Mouse (Mus musculus): ENCODE measurements around the gene Tmprss6. TPM values are rescaled to one million over a fixed set of nuclear protein-coding genes. Genes with fewer than 3 reads are reported as not detected.

Tmprss6 gene
- 1 to 10 TPM in 1 of 2 experiments, under 1 TPM in 1; 0.10 to 1.0 TPM for total RNA-seq (2021)

DNA sequence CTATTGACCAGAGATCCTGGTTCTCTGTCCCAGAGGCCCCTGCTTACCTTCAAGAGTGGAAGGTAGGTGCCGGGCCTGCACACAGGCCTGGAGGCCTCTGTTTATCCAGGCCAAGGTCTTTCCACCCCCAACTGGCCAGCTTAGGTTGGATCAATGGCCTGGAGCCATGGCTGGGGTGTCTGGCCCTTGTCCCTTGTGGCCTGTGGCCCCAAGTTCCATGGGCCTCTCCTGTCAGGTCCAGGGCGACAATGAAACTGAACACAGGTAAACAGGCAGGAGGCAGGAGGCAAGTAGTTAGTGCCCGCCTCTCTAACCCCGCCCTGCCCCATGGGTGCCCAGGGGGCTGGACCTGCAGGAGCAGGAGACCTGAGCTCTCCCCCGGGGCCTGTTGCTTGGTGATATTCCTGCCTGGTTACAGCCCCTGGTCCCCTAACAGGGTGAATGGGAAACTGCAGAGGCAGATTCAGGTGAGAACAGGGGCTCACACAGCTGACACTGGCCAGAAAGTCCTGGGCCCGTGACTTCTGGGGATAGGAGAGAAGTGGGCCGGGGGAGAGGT is at the start of gene Tmprss6:
Tmprss6 (minus strand) TSS at position 256 of the 559 bp plus-strand sequence.
- DNase-seq (ENCODE audit: low spot score in 2 of 2) = no peak
- intact Hi-C loops (cut with DNase I) = no loop called here

DNA sequence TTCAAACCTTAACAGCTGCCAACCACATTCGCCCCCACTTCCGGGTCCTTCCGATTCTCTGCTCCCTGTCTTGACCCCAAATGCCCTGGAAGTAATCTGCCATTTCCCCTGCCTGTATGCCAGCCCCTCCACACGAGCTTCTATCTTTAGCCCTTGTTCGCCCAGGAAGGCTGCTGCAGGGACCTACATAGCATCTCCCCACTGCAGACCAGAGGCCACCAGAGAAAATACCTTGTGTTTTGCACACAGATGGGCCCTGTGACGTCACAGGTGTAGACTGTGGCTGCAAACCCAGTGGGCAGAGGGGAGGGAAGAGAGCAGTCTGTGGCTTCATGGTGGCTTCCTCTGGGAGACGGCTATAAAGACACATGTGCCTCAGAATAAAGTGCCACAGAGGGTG is 49.8 kb upstream of the Tmprss6 start:
- no peak for DNase-seq (ENCODE audit: low spot score in 2 of 2)
- intact Hi-C loops (cut with DNase I) = no loop called here

DNA sequence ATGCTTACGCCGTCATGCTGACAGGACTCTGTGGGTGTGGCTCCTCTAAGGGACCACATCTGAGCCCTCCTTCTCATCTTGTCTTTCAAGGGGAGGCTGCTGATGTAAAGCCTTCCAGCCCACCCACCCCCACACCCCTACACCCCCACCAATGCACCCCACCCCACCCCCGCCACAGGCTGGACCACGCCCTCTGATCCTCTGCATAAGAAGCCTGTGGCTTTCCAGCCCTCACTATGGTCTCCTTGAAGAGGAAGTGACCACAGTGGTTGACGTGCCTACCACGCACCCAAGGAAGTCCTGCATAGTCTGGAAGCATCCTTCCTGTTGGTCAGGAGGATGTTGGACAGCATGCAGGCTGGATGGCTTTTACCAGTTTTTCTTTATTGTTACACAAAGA is 47.3 kb upstream of the Tmprss6 start:
- intact Hi-C loops (cut with DNase I) = loop anchor here (2.0 kb wide), 1 partner anchor 17 kb away; no protein-coding TSS in a partner anchor
- no peak for DNase-seq (ENCODE audit: low spot score in 2 of 2)

DNA sequence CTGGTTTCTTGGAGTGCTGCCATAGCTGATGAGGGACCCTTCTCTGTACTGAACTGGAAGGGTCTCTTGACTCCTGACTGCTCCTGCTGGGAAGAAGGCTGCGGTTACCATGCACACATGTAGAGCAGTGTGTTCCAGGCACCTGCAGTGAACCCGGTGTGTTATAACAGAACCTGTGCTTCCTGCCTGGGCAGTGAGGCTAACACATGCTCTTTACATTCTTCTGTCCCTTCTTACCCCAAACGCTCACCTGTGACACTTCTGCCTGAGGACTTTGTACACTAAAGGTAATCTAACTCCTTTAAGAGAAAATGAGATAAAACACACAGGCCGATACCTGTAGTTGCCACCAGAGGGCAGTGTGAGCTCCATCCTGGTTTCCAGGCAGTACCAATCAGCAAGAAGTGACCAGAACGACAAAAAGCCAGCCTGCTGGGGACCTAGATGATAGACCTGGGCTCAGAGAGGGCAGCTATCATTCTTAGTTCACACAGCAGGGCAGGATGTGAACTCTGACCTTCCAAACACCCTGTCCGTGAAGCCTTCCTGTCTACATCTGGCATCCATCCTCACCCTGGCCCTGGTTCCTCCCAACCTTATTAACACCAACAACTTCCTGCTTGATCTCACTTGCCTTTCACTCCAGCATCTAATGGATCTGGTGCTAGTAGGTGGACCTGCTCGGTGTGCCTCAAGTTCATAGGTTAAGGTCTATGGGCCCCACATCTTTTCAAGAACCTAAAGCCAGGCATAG is 46.1 kb upstream of the Tmprss6 start:
- intact Hi-C loops (cut with DNase I) = loop anchor here (2.0 to 5.0 kb wide), 3 partner anchors 18 to 68 kb away; no protein-coding TSS in a partner anchor

DNA sequence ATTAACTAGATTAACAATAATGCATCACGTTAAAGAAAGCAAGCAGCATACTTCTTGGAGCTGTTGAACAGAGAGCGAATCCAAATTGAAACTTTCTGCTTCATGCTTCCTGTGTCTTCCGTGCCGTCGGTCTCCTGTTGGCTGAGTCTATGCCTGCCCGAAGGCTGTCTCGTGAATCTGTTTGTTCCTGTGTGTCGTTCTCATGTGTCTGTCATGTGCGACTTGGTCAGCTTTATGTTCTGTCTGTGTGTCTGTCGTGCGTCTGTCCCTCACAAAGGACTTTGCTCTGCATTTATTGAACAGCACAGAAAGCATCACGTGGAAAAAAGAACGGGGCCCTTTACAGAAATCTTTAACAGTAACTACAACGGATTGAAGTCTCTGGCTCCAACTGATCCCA is 44.6 kb upstream of the Tmprss6 start:
- intact Hi-C loops (cut with DNase I) = loop anchor here (5.0 kb wide), 2 partner anchors 66 to 69 kb away; no protein-coding TSS in a partner anchor
- no peak for DNase-seq (ENCODE audit: low spot score in 2 of 2)

More for the DNA sequence above, 46.1 kb upstream of the Tmprss6 start:
- peak; percentile 70 to 80 for DNase-seq (ENCODE audit: low spot score in 2 of 2)

DNA sequence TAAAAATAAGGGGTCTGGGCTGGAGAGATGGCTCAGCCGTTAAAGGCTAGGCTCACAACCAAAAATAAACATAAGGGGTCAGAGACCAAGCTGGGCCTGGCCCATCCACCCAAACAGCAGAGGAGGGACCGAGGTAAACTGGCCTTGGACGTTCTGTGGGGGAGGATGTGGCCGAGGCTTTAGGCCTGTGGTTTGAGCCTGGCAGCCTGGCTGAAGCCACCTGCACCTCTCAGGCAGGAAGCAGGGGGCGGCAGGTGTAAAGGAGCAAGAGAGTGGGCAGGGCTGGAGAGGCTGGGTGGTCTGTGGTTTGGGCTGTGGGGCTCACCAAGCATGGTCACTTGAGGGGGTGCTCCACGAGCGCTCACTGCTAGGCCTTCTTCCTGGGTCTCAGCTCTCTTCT is 43.5 kb upstream of the Tmprss6 start:
- no peak for DNase-seq (ENCODE audit: low spot score in 2 of 2)
- intact Hi-C loops (cut with DNase I) = loop anchor here (5.0 kb wide), 2 partner anchors 65 to 70 kb away; no protein-coding TSS in a partner anchor

DNA sequence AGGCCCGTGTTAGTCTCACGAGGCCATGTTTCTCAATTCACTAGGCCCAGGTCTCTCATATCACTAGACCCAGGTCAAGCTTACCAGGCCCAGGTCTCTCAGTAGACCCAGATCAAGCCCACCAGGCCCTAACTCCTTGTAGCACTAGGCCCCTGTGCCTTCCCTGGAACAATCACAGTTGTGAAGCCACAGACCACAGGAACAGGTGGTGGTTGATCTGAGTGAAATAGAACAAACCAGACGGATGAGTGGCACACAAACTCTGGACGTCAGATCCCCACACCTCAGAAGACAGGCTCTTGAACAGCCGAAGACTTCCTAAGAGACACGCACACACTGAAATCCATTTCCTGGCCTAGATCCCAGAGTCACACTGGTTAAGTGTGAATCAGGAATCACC is 42.3 kb upstream of the Tmprss6 start:
- intact Hi-C loops (cut with DNase I) = loop anchor here (5.0 kb wide), 2 partner anchors 63 to 72 kb away; no protein-coding TSS in a partner anchor

DNA sequence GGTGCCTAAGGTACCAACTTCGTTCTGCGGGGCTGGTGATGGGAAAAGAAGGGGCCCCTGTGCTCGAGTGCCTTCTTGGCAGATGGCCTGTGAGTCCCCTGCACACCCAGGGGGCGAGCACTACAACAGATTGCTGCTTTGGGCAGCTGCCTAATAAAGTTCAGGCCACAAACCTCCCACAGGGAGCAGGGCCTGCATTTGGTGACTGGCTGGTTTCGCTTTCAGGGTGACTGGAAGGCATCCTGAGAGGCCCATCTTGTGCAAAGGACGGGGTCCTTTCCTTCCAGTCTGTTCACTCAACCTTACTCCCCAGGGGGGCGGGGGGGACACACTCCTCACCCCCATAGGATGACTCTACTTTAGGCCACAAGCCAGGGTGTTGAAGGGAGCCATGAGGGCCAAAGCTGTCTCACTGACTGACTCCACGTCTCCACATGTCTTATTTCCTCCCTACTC is 41.7 kb upstream of the Tmprss6 start:
- DNase-seq (ENCODE audit: low spot score in 2 of 2) = no peak
- intact Hi-C loops (cut with DNase I) = loop anchor here (5.0 kb wide), 2 partner anchors 63 to 72 kb away; no protein-coding TSS in a partner anchor

More for the DNA sequence above, 42.3 kb upstream of the Tmprss6 start:
- no peak for DNase-seq (ENCODE audit: low spot score in 2 of 2)

DNA sequence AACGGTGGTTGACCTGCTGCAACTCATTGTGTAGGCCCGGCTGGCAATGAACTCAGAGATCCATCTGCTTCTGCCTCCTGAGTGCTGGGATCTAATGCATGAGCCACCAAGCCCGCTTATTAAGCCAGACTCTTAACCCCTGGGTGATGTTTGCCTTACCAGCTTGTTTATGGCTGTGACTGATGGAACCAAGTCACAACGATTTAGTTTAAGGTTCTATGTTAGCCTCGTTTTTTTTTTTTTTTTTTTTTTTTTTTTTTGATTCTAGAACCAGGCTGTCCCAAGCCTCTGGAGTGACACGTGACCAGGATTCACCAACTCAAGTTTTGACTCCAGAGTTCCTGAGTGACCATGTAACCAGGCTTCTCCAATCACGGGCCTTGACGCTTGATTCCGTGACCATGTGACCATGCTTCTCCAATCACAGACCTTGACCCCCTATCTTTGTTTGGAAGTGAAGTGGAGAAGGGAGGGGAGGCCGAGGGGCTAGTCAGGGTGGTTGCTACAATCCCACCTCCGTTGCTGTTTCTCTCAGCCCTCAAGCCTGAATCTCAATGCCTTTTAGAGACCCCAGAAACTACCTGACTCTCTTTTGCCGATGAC is 41.0 kb upstream of the Tmprss6 start:
- DNase-seq (ENCODE audit: low spot score in 2 of 2) = no peak
- intact Hi-C loops (cut with DNase I) = no loop called here

DNA sequence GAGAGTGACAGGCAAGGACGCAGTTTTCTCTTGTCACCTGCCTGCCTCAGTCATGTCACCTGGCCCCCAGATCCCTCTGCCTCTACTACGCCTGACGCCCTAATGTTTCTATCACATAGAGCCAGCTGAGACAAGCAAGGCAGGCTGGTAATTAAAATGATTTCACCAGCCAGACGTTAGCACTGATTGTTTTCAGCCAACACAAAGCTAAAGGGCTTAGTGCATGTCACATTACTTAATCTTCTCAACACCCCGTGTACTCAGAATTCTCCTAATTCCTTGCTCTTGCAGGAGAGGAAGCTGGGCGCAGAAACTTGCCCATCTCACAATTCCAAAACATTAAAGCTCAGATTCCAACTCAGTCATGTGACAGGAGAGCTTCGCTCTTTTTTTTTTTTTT is 40.0 kb upstream of the Tmprss6 start:
- DNase-seq (ENCODE audit: low spot score in 2 of 2) = no peak
- intact Hi-C loops (cut with DNase I) = no loop called here

DNA sequence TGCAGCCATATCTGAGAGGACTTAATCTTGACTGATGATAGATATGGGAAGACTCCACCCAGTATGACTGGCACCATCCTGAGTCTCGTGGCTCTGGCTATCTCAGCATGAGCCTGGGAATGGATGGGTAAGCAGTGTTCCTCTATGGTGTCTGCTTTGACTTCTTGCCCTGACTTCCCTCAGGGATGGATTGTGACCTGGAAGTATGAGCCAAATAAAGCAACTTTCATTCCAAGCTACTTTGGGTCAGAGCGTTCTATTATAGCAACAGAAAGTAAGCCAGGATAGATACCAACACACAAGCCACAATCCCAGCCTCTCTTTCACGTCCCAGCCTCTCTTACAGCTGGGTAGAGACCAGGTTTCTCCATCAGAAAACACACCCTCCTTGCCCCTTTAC is 37.1 kb upstream of the Tmprss6 start:
- intact Hi-C loops (cut with DNase I) = no loop called here
- DNase-seq (ENCODE audit: low spot score in 2 of 2) = no peak

DNA sequence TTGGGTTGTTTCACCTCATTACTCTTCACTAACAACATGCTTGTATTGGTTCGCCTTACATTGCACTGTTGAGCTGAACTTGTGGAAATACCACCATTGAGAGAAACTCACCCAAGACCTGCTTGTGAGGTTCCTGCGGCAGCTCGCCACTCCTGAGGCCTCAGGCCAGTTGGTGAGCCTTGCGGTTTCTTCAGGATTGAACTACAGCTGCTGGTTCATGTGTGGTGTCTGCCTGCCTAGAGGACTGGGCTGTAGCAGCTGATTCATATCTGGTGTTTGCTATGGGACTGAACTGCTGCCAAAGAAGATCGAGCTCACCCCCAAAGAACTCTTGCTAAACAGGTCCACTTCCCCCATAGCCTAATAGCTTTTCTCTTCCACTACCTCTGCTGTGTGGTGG is 36.4 kb upstream of the Tmprss6 start:
- no peak for DNase-seq (ENCODE audit: low spot score in 2 of 2)
- intact Hi-C loops (cut with DNase I) = no loop called here

DNA sequence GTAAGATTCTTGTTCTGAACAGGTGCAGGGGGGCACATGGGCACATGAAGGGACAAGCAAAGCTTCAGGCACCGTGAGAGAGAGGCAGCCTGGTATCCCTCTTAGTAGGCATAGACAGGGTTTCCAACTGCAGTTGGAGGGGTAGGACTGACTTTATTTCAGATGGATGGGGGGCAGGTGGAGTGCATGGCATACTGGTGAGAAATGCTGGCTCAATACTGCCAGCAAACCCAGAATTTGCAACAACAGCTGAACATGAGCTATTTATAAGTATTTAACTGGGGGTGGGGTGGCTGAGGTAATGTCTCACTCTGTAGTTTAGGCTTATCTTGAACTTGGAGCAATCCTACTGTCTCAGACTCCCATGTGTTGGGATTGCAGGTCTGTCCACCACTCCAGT is 35.6 kb upstream of the Tmprss6 start:
- intact Hi-C loops (cut with DNase I) = no loop called here
- no peak for DNase-seq (ENCODE audit: low spot score in 2 of 2)

DNA sequence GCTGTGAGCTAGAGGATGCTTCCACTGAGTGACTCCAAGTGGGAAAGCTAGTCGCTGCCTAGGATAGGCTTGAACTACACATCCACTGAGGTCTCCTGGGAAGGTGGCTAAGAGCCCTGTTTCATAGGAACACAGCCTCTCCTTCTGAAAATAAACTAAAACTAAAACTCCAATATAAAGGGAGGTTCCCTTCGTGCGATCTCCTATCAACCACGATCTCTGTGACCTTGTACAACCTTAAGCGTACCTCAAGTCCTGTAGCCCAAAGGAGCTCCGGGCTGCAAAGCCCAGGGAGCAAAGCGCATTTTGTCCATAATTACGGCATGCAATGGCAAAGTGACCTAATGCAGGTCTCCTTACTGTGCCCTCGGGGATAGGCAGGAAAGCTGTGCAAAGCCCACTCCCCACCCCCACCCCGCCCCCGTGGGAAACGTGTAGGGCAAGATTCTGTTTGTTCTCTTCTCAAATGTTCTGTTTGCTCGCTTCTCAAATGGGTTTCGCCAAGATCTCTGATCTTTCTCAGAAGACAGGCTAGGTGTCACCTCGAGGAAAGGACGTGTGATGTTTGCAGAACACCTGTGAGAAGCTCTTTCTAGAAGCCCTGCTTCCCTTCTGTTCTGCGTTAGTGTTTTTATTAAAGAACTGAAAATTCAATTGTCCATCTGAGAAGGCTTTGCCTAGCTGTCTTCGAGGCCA is 34.2 kb upstream of the Tmprss6 start:
- no peak for DNase-seq (ENCODE audit: low spot score in 2 of 2)
- intact Hi-C loops (cut with DNase I) = no loop called here

DNA sequence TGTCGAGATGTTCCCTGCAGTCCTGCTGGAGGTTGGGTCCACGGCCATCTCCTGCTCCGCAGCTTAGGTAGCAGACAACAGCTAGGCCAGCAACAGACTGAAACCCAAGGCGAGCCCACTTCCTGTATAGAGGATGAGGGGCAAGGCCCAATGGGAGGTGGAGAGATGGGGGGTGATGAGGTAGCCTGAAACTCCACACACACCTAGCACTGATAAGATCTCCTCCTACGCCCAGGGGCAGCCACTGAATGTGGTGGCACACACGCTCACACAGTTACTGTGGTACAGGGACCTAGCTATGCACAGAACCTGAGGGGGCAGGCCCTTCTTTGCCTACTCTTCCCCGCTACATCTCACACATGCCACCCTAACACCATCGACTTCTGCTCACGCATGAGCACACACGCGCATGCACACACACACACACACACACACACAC is 26.6 kb upstream of the Tmprss6 start, which contains the start of gene Il2rb:
Il2rb (minus strand) TSS at position 304 of the 439 bp plus-strand sequence.
- no peak for DNase-seq (ENCODE audit: low spot score in 2 of 2)
- intact Hi-C loops (cut with DNase I) = no loop called here

DNA sequence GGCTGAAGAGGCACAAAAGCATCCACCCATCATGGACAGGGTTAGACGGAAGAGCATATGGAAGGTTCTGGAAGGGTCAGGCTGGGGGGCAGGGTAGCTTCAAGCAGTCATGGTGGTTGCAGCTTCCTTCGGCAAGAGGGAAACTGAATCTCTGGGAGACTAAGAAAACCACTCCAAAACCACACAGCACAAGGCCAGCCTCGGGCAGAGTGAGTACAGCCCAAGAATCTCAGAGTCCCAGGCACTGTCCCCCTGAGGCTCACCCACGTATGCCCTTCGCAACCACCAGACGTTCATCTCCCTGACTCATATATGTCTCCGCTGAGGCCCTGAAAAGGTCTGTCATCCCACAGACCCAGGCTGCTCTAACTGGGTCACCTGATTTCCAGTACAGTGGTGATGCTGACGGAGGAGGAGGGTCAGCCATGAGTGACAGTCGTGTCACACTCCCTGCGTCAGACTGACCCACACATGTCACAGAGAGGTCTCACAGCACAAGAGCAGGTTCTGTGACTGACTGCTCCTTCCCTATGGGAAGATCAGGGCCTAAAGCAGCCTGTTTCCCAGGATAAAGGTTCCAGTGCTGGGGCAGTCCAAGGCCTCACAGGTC is 25.1 kb upstream of the Tmprss6 start:
- intact Hi-C loops (cut with DNase I) = no loop called here
- DNase-seq (ENCODE audit: low spot score in 2 of 2) = no peak

DNA sequence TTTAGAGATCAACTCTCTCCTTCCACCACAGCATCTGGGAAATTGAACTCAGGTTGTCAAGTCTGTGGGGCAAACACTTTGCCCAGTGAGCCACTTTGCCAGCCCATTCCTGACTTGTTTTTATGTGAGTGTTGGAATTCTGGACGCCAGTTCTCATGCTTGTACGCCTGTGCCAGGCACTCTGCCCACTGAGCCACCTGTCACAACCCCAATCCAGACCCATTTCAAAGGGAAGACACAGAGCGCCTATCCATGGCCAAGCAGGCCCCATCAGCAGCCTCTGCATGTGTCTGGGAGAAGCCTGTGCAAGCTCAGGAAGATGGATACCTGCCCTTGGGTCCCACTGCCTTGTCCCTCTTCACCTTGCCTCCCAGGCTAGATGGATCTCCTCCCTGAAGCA is 22.9 kb upstream of the Tmprss6 start:
- intact Hi-C loops (cut with DNase I) = no loop called here
- DNase-seq (ENCODE audit: low spot score in 2 of 2) = no peak

DNA sequence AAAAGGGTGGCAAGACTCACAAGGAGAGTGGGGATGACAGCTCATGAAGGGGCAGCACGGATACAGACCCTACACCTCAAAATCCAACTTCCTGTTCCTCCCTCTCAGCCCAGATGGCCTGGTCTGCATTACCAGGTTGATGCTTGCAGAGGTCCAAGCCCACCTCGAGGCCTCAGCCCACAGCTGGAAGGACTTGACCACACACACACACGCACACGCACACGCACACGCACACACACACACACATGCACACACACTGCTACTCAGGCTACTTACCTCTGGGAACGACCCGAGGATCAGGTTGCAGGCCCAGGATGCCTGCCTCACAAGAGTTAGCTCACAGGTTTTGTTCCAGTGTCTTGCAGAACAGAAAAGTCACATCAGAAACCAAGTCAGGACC is 21.5 kb upstream of the Tmprss6 start:
- intact Hi-C loops (cut with DNase I) = no loop called here

DNA sequence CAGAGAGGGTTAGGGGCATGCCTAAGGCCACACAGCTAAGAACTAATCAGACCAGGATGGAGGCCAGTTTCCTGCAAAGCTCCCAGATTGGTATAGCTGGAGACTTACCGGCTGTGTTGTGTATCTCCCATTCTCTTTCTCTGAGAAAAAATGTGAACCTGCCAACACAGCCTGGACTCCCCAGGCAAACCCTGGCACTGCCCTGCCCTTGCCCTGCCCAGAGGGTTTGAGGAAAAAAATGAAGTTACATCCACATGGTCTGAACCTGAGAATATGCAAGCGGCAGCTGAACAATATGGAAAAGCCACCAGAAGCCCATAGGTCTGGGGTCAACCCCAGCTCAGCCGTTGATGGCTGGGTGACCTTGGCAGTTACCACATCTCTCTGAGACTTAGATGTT is 20.8 kb upstream of the Tmprss6 start:
- no peak for DNase-seq (ENCODE audit: low spot score in 2 of 2)
- intact Hi-C loops (cut with DNase I) = no loop called here

More for the DNA sequence above, 21.5 kb upstream of the Tmprss6 start:
- DNase-seq (ENCODE audit: low spot score in 2 of 2) = no peak

All from left cerebral cortex, postnatal 36 days (tissue).